Mouse (Mus musculus) hindbrain, embryonic 11.5 days (tissue): ENCODE measurements around the gene Aak1. TPM values are rescaled to one million over a fixed set of nuclear protein-coding genes. Genes with fewer than 3 reads are reported as not detected.

Source experiments
- ATAC-seq: fragments of 200-750 bp; cut with Nextera tagmentation; 2 replicates; pipeline ENCODE4 v1.8.0; 2017; ENCODE audit warnings: mild to moderate bottlenecking, moderate TSS enrichment, moderate library complexity; ENCODE audit not compliant: low FRiP score
- DNase-seq: peaks from one replicate; pipeline ENCODE4 v3.0.0-alpha.2; 2015; ENCODE audit warnings: low spot score
- H3K27ac ChIP-seq: fragments of 300-500 bp; sonication (generic); 2 replicates; pipeline ENCODE4 v1.5.1; 2014; ENCODE audit warnings: mild to moderate bottlenecking, low read depth, low read length
- H3K27me3 ChIP-seq: fragments of 300-500 bp; sonication (generic); 2 replicates; pipeline ENCODE4 v1.6.1; 2014; ENCODE audit warnings: mild to moderate bottlenecking, low read length, moderate library complexity, mixed read lengths; ENCODE audit not compliant: control insufficient read depth, insufficient read depth
- H3K36me3 ChIP-seq: fragments of 300-500 bp; sonication (generic); 2 replicates; pipeline ENCODE4 v1.6.1; 2014; ENCODE audit warnings: mild to moderate bottlenecking, low read length, moderate library complexity, mixed read lengths; ENCODE audit not compliant: control insufficient read depth, insufficient read depth
- H3K4me1 ChIP-seq: fragments of 300-500 bp; sonication (generic); replicated peaks from 2 replicates; pipeline ENCODE4 v1.6.1; 2014; ENCODE audit warnings: low read length, mixed read lengths; ENCODE audit not compliant: control insufficient read depth, insufficient read depth
- H3K4me2 ChIP-seq: fragments of 300-500 bp; sonication (generic); replicated peaks from 2 replicates; pipeline ENCODE4 v1.6.1; 2014; ENCODE audit warnings: mild to moderate bottlenecking, low read depth, low read length
- H3K4me3 ChIP-seq: fragments of 300-500 bp; sonication (generic); 2 replicates; pipeline ENCODE4 v1.5.1; 2014; ENCODE audit warnings: low read depth, low read length
- H3K9ac ChIP-seq: fragments of 300-500 bp; sonication (generic); 2 replicates; pipeline ENCODE4 v1.6.1; 2014; ENCODE audit warnings: low read depth, low read length
- H3K9me3 ChIP-seq: fragments of 300-500 bp; sonication (generic); 2 replicates; pipeline ENCODE4 v1.6.1; 2016; ENCODE audit warnings: low read length; ENCODE audit not compliant: control insufficient read depth
- WGBS: fragments of 180-500 bp; shearing (Covaris S2); extraction: QIAGEN DNeasy Blood & Tissue Kit; methylation state at CpG from one replicate; pipeline ENCODE4 v1.1.7; 2014; 5-methylcytosine and 5-hydroxymethylcytosine counted together
- polyA plus RNA-seq: library from polyadenylated mRNA; unstranded; fragments of >200 nt; fragmentation: Nextera tagmentation; extraction: Ambion mirVana; gene quantifications from 2 replicates; pipeline ENCODE4 v1.2.1, GENCODE M21; 2014

The Aak1 gene
- polyA plus RNA-seq, 1 experiment from 2014 or later, result 33.0 TPM

DNA sequence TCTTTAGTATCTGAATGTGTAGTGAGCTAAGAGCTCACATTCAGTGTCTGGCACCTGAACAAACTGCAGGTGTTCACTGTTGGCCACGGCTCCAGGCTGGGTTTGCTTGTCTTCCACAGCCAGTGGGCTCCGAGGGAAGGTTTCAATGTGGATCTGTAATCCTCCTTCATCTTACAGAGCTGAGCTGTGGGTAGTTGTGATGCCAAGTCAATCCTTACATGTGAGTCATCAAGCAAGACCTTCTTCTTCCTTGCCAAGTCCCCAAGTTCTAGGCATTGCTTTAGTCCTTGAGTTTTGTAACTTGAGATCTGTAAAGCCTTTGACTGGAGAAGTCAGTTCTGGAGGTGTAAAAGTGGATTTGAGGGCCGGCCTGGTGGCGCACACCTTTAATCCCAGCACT is 124.6 kb downstream of the Aak1 start:
- Histone ChIP-seq H3K4me2 (no peak overlapping the region), H3K4me3 (no peak overlapping the region), H3K27ac (no peak overlapping the region), H3K27me3 (no peaks in the 10 kb centered on the region), H3K9me3 (no peaks in the 10 kb centered on the region), H3K4me1 (no peaks in the 10 kb centered on the region), H3K36me3 (no peaks in the 10 kb centered on the region), H3K9ac (no peak overlapping the region)
- WGBS, result 95% methylated on average over 4 of the region's 4 CpGs
- ATAC-seq (no peak), DNase-seq (no peak)

DNA sequence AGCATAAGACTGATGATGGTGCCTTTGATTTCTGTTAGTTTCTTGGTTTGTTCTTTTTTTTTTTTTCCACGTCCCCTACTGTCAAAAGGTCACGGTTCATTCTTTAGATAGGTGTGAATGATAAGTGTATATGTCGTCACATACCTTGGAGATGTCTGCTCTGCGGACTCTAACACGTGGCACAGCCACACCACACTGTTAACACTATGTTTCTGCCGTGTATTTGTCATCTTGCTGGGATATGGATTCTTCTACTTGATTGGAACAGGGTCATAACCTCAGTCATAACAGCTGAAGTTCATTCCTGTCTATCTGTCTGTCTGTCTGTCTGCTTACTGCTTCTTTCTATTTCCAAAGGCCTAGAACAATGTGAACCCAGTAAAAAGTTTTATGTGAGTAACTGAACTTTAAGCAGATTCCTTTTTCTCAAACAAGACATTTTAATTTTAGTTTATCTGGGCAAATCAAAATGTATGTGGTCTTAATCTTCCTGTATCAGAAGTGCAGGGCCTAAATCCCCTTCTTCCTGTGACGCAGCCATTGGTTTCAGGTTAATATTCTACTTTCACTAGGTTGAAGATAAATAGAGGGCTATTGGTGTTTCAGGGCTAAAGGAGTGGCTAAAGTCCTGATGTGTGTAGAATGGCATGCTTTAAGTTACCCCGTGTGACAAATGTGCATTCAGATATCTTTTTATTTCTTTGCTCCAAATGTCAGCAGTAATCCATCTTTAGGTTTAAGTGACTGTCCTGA is 129.0 kb downstream of the Aak1 start:
- no peaks in the 10 kb centered on the region for H3K36me3 ChIP-seq
- no peak overlapping the region for H3K4me2 ChIP-seq
- H3K4me1 ChIP-seq, result no peaks in the 10 kb centered on the region
- H3K9me3 ChIP-seq, result no peaks in the 10 kb centered on the region
- no peak overlapping the region for H3K4me3 ChIP-seq
- ATAC-seq, result no peak
- H3K9ac ChIP-seq, result no peak overlapping the region
- DNase-seq, result no peak
- WGBS, result 85% methylated on average over 8 of the region's 8 CpGs
- H3K27ac ChIP-seq, result no peak overlapping the region
- no peaks in the 10 kb centered on the region for H3K27me3 ChIP-seq

DNA sequence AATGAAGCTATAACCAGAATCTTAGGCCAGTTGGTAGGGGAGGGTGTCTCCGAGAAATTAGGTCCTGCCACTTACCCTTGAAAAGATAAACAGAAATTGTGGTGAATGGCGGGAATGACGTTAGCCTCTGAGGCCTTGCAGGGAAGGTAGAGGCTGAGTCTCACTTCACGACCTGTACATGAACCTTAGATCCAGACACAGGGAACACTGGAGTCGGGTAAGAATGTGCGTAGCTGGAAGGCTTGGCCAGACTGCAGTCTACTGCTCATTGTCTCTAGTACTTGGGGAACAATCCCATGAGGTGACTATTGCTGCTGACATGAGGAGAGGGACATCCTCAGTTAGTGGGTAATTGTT is 129.6 kb downstream of the Aak1 start:
- Histone ChIP-seq H3K9me3 (no peaks in the 10 kb centered on the region), H3K4me2 (no peak overlapping the region), H3K27me3 (no peaks in the 10 kb centered on the region), H3K4me3 (no peak overlapping the region), H3K9ac (no peak overlapping the region), H3K36me3 (no peaks in the 10 kb centered on the region), H3K4me1 (no peaks in the 10 kb centered on the region), H3K27ac (no peak overlapping the region)
- DNase-seq (no peak), ATAC-seq (no peak)
- 77% methylated on average over 6 of the region's 6 CpGs for WGBS

DNA sequence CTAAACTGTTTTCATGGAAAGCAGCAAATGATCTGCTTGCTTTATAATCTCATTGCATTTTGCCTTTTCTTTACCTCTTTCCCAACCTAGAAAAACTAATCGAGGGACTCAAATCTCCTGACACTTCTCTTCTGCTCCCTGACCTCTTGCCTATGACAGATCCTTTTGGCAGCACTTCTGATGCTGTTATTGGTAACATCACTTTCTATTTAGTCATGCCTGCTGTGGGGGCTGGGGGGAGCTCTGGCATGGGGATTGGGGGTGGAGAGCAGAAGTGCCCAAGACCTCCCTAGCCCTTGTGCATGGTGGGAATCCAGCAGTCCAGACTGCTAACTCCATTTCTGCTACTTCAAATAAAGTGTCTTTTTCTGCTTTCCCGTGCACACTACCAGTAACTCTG is 131.9 kb downstream of the Aak1 start:
- Histone ChIP-seq H3K4me3 (no peak overlapping the region), H3K27me3 (no peaks in the 10 kb centered on the region), H3K36me3 (no peaks in the 10 kb centered on the region), H3K27ac (no peak overlapping the region), H3K9ac (no peak overlapping the region), H3K4me1 (no peaks in the 10 kb centered on the region), H3K4me2 (no peak overlapping the region), H3K9me3 (no peaks in the 10 kb centered on the region)
- DNase-seq (no peak), ATAC-seq (no peak)
- WGBS, result 79% methylated on average over 2 of the region's 2 CpGs

DNA sequence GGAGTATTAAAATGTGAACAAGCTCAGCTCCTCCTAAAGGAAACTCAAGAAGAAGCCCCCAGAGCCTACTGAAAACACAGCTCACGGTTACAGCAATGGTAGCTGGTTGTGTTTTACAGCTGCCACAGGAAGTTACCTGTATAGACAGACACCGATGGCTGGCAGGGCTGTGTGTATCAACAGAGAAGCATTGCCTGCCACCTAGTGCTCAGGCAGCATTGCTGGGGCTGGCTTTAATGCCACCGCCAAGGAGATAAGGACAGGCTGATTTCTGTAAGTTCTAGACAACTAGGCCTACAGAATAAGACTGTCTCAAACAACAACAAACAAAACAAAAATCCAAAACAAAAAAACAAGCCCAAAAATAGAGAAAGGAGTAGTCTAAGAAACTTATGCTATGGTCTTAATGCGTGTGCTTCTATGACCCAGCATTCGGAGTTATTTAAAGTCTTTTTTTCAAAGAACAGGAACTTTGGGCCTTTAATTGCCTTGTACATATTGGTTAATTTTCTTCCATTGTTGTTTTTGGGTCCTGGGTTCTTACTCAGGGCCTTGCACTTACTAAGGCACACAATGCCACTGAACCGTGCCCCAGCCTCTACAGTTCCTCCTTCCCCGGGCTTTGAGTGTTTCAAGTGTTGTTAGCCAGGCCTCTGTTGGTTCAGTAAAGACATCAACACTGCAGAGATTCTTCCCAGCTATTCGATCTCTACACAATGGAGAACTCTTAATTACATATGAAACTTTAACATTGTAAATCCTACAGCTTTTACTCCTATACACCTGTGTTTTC is 136.2 kb downstream of the Aak1 start:
- no peaks in the 10 kb centered on the region for H3K36me3 ChIP-seq
- 93% methylated on average over 8 of the region's 8 CpGs for WGBS
- no peak overlapping the region for H3K4me2 ChIP-seq
- H3K27ac ChIP-seq, result no peak overlapping the region
- H3K4me3 ChIP-seq, result no peak overlapping the region
- no peaks in the 10 kb centered on the region for H3K27me3 ChIP-seq
- no peak overlapping the region for H3K9ac ChIP-seq
- no peaks in the 10 kb centered on the region for H3K4me1 ChIP-seq
- ATAC-seq, result no peak
- no peak for DNase-seq
- no peaks in the 10 kb centered on the region for H3K9me3 ChIP-seq

DNA sequence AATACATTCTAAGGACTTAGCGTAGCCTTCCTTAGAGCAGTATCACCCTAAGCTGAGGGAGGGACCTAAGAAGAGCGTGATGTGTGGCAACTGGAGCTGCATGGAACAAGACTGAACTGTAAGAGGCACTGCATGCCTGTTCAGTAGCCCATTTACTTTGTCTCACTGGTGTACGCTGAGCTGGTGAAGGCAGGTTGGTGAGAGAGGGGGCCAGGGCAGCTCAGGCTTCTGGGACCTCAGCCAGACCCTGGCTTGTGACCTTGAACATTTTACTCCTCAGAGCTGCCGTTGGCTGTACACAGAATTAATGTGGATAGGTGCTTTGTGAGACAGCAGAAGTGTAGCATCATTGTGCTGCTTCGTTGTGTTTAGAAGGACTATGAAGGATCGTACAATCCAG is 140.3 kb downstream of the Aak1 start:
- no peak for ATAC-seq
- WGBS, result 94% methylated on average over 6 of the region's 6 CpGs
- no peaks in the 10 kb centered on the region for H3K4me1 ChIP-seq
- no peaks in the 10 kb centered on the region for H3K9me3 ChIP-seq
- H3K36me3 ChIP-seq, result no peaks in the 10 kb centered on the region
- H3K9ac ChIP-seq, result no peak overlapping the region
- no peaks in the 10 kb centered on the region for H3K27me3 ChIP-seq
- H3K4me3 ChIP-seq, result no peak overlapping the region
- no peak for DNase-seq
- no peak overlapping the region for H3K27ac ChIP-seq
- H3K4me2 ChIP-seq, result no peak overlapping the region

DNA sequence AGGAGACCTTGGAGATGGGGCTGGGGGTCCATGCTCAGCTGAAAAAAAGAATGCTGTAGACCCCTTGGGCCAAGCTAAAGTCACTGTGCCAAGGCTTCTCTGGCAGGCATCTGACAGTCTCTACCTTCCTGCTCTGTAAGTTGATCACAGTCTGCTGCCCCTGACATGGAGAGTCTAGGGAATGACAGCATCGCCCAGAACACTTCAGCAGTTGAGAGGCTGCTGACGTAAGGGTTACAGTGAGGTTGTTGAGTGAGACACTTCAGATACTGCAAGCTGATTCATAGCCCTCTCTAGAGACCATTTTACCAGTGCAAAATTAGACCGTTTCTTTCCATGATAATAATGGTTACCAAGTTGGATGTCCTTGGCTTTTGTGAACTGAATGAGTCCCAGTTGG is 141.7 kb downstream of the Aak1 start:
- Histone ChIP-seq H3K4me3 (no peak overlapping the region), H3K36me3 (no peaks in the 10 kb centered on the region), H3K4me2 (no peak overlapping the region), H3K27ac (no peak overlapping the region), H3K4me1 (no peaks in the 10 kb centered on the region), H3K27me3 (no peaks in the 10 kb centered on the region), H3K9ac (no peak overlapping the region), H3K9me3 (no peaks in the 10 kb centered on the region)
- ATAC-seq, result no peak
- no peak for DNase-seq
- WGBS, result 91% methylated on average over 3 of the region's 3 CpGs

DNA sequence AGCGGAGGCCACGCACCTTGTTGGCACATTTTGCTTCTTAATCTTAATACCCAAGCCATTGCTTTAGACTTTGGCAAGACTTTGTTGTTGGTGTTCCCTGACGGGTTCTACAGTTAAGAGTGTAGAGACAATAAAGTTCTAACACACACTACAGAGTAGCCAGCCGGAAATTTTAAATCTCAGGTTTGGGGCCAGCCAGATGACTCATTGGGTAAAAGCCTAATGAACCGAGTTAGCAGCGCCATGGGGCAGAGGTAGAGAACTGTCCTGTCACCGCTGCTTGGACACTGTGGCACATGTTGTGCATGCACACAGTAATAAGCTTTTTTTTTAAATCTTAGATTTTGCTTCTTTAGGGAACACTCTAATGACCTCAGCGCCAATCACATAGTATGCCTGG is 143.0 kb downstream of the Aak1 start:
- no peaks in the 10 kb centered on the region for H3K4me1 ChIP-seq
- H3K9me3 ChIP-seq, result no peaks in the 10 kb centered on the region
- no peak overlapping the region for H3K4me3 ChIP-seq
- DNase-seq (no peak), ATAC-seq (no peak)
- no peaks in the 10 kb centered on the region for H3K36me3 ChIP-seq
- no peaks in the 10 kb centered on the region for H3K27me3 ChIP-seq
- 94% methylated on average over 8 of the region's 8 CpGs for WGBS
- no peak overlapping the region for H3K27ac ChIP-seq
- no peak overlapping the region for H3K9ac ChIP-seq
- no peak overlapping the region for H3K4me2 ChIP-seq

DNA sequence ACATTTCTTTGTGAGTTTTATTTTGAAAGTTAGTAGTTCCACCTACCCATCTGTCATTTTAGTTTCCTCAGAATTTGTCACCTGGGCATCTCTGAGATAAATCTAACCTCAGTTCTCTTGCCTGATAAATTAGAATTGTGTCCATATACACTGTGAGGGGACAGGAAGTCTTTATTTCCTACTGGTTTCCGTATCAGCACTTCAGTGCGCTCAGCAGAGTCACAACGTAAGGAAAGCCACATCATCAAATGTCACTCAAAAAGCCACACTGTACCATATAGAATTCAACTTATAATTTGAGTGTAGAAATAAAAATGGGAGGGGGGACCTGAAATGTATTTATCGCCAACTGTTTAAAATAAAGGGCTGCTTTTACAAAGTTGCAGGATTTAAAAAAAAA is 144.9 kb downstream of the Aak1 start:
- H3K9me3 ChIP-seq, result no peaks in the 10 kb centered on the region
- DNase-seq (no peak), ATAC-seq (no peak)
- H3K27ac ChIP-seq, result no peak overlapping the region
- H3K27me3 ChIP-seq, result no peaks in the 10 kb centered on the region
- no peak overlapping the region for H3K4me2 ChIP-seq
- WGBS, result 91% methylated on average over 4 of the region's 4 CpGs
- no peak overlapping the region for H3K4me3 ChIP-seq
- no peak overlapping the region for H3K9ac ChIP-seq
- H3K36me3 ChIP-seq, result no peaks in the 10 kb centered on the region
- H3K4me1 ChIP-seq, result no peaks in the 10 kb centered on the region
